Mouse (Mus musculus): ENCODE results near the gene Olfr996. TPM values are rescaled to one million over a fixed set of nuclear protein-coding genes. Genes with fewer than 3 reads are reported as not detected.
"Not testable (repeated sequence)": the region's sequence is repeated elsewhere in the genome, so short reads cannot be mapped to it uniquely, and the experiment has no call there.

Olfr996 gene
- polyA plus RNA-seq (2012; ENCODE audit: insufficient read depth, insufficient read length, missing spikeins), result not detected in 2 replicates

GRCm38 (mm10) chr2:85578915-85579314 lies at the start of gene Olfr996:
Gene Olfr996 (plus strand): TSS chr2:85579215.
- no peaks in the 10 kb centered on the region for H3K4me1 ChIP-seq (ENCODE audit: control insufficient read depth, insufficient read depth, insufficient read length, low read length)

GRCm38 (mm10) chr2:85532082-85532778 lies 46.8 kb upstream of the Olfr996 start:
- H3K4me3 ChIP-seq (ENCODE audit: insufficient read depth, low read depth, low read length), result no peak overlapping the region
- no peak overlapping the region for H3K27ac ChIP-seq (replicated peaks; ENCODE audit: low read depth, low read length)
- no peaks in the 10 kb centered on the region for H3K4me1 ChIP-seq (ENCODE audit: control insufficient read depth, insufficient read depth, insufficient read length, low read length)

More at GRCm38 (mm10) chr2:85578915-85579314, at the start of gene Olfr996:
- H3K27ac ChIP-seq (replicated peaks; ENCODE audit: low read depth, low read length), result no peak within 1 kb of the TSS
- H3K4me3 ChIP-seq (ENCODE audit: insufficient read depth, low read depth, low read length), result no peak within 1 kb of the TSS

- Histone ChIP-seq H3K4me3 (ENCODE audit: insufficient read depth, low read depth, low read length) (no peak overlapping the region), H3K4me1 (ENCODE audit: control insufficient read depth, insufficient read depth, insufficient read length, low read length) (no peaks in the 10 kb centered on the region), H3K27ac (replicated peaks; ENCODE audit: low read depth, low read length) (no peak overlapping the region)
Observed at GRCm38 (mm10) chr2:85533934-85534333, 45.1 kb upstream of the Olfr996 start.

GRCm38 (mm10) chr2:85554806-85555205 lies 24.2 kb upstream of the Olfr996 start:
- H3K4me1 ChIP-seq (ENCODE audit: control insufficient read depth, insufficient read depth, insufficient read length, low read length), result no peaks in the 10 kb centered on the region
- H3K4me3 ChIP-seq (ENCODE audit: insufficient read depth, low read depth, low read length), result no peak overlapping the region
- no peak overlapping the region for H3K27ac ChIP-seq (replicated peaks; ENCODE audit: low read depth, low read length)

GRCm38 (mm10) chr2:85560226-85560625 lies 18.8 kb upstream of the Olfr996 start:
- Histone ChIP-seq H3K4me1 (ENCODE audit: control insufficient read depth, insufficient read depth, insufficient read length, low read length) (no peaks in the 10 kb centered on the region), H3K27ac (replicated peaks; ENCODE audit: low read depth, low read length) (no peak overlapping the region), H3K4me3 (ENCODE audit: insufficient read depth, low read depth, low read length) (no peak overlapping the region)

- Histone ChIP-seq H3K4me1 (ENCODE audit: control insufficient read depth, insufficient read depth, insufficient read length, low read length) (no peaks in the 10 kb centered on the region), H3K27ac (replicated peaks; ENCODE audit: low read depth, low read length) (no peak overlapping the region), H3K4me3 (ENCODE audit: insufficient read depth, low read depth, low read length) (no peak overlapping the region)
Observed at GRCm38 (mm10) chr2:85561187-85561586, 17.8 kb upstream of the Olfr996 start.

- not testable (repeated sequence) for H3K27ac ChIP-seq (replicated peaks; ENCODE audit: low read depth, low read length); H3K4me3 ChIP-seq (ENCODE audit: insufficient read depth, low read depth, low read length); H3K4me1 ChIP-seq (ENCODE audit: control insufficient read depth, insufficient read depth, insufficient read length, low read length)
Observed at GRCm38 (mm10) chr2:85588648-85589047, 9.6 kb downstream of the Olfr996 start, which contains the start of gene Olfr998. Gene Olfr998 (plus strand): TSS chr2:85588948.

GRCm38 (mm10) chr2:85611803-85612202 lies 32.8 kb downstream of the Olfr996 start, which contains the start of gene Olfr1000:
Gene Olfr1000 (minus strand): TSS chr2:85611903.
- Histone ChIP-seq H3K4me3 (ENCODE audit: insufficient read depth, low read depth, low read length) (no peak within 1 kb of the TSS), H3K27ac (replicated peaks; ENCODE audit: low read depth, low read length) (no peak within 1 kb of the TSS), H3K4me1 (ENCODE audit: control insufficient read depth, insufficient read depth, insufficient read length, low read length) (no peaks in the 10 kb centered on the region)

Other genes starting within 250 kb of the Olfr996 start
- gene Olfr987, start 239.9 kb upstream of the Olfr996 start, polyA plus RNA-seq (2012; ENCODE audit: insufficient read depth, insufficient read length, missing spikeins), result not detected in 2 replicates
- gene Olfr988, start 216.0 kb upstream of the Olfr996 start, polyA plus RNA-seq (2012; ENCODE audit: insufficient read depth, insufficient read length, missing spikeins), result not detected in 2 replicates
- gene Olfr992, start 169.7 kb upstream of the Olfr996 start, polyA plus RNA-seq (2012; ENCODE audit: insufficient read depth, insufficient read length, missing spikeins), result not detected in 2 replicates
- not detected in 2 replicates for gene Olfr993, start 164.3 kb upstream of the Olfr996 start, polyA plus RNA-seq (2012; ENCODE audit: insufficient read depth, insufficient read length, missing spikeins)
- not detected in 2 replicates for gene Olfr994, start 142.8 kb upstream of the Olfr996 start, polyA plus RNA-seq (2012; ENCODE audit: insufficient read depth, insufficient read length, missing spikeins)
- gene Olfr995, start 135.6 kb upstream of the Olfr996 start, polyA plus RNA-seq (2012; ENCODE audit: insufficient read depth, insufficient read length, missing spikeins), result not detected in 2 replicates
- not detected in 2 replicates for gene 4833423E24Rik, start 60.2 kb upstream of the Olfr996 start, polyA plus RNA-seq (2012; ENCODE audit: insufficient read depth, insufficient read length, missing spikeins)
- not detected in 2 replicates for gene Olfr998, start 9.7 kb downstream of the Olfr996 start, polyA plus RNA-seq (2012; ENCODE audit: insufficient read depth, insufficient read length, missing spikeins)
- gene Olfr1000, start 32.7 kb downstream of the Olfr996 start, polyA plus RNA-seq (2012; ENCODE audit: insufficient read depth, insufficient read length, missing spikeins), result not detected in 2 replicates
- not detected in 2 replicates for gene Olfr1002, start 71.5 kb downstream of the Olfr996 start, polyA plus RNA-seq (2012; ENCODE audit: insufficient read depth, insufficient read length, missing spikeins)
- not detected in 2 replicates for gene Olfr154, start 85.2 kb downstream of the Olfr996 start, polyA plus RNA-seq (2012; ENCODE audit: insufficient read depth, insufficient read length, missing spikeins)
- gene Olfr1006, start 99.6 kb downstream of the Olfr996 start, polyA plus RNA-seq (2012; ENCODE audit: insufficient read depth, insufficient read length, missing spikeins), result not detected in 2 replicates
- not detected in 2 replicates for gene Olfr1008, start 110.2 kb downstream of the Olfr996 start, polyA plus RNA-seq (2012; ENCODE audit: insufficient read depth, insufficient read length, missing spikeins)
- not detected in 2 replicates for gene Olfr1009, start 136.2 kb downstream of the Olfr996 start, polyA plus RNA-seq (2012; ENCODE audit: insufficient read depth, insufficient read length, missing spikeins)
- not detected in 2 replicates for gene Olfr1012, start 183.6 kb downstream of the Olfr996 start, polyA plus RNA-seq (2012; ENCODE audit: insufficient read depth, insufficient read length, missing spikeins)
- not detected in 2 replicates for gene Olfr1013, start 187.9 kb downstream of the Olfr996 start, polyA plus RNA-seq (2012; ENCODE audit: insufficient read depth, insufficient read length, missing spikeins)
- not detected in 2 replicates for gene Olfr1014, start 193.5 kb downstream of the Olfr996 start, polyA plus RNA-seq (2012; ENCODE audit: insufficient read depth, insufficient read length, missing spikeins)
- gene Olfr1015, start 202.8 kb downstream of the Olfr996 start, polyA plus RNA-seq (2012; ENCODE audit: insufficient read depth, insufficient read length, missing spikeins), result not detected in 2 replicates
- gene Olfr1016, start 223.3 kb downstream of the Olfr996 start, polyA plus RNA-seq (2012; ENCODE audit: insufficient read depth, insufficient read length, missing spikeins), result not detected in 2 replicates
- gene Olfr1018, start 239.3 kb downstream of the Olfr996 start, polyA plus RNA-seq (2012; ENCODE audit: insufficient read depth, insufficient read length, missing spikeins), result not detected in 2 replicates